Mouse (Mus musculus) MEL (cell line): ENCODE measurements around the gene 2010005H15Rik.

ENCODE experiments used
- CTCF ChIP-seq, 3 experiments: IDR thresholded peaks in 2 of 3; conservative IDR thresholded peaks in 1 of 3; 2 replicates each; pipeline ENCODE4 v1.5.1; 2011 to 2012; ENCODE audit warnings: low read length in 3 of 3, low read depth in 2 of 3, mild to moderate bottlenecking in 2 of 3, improper control_type of control experiment in 1 of 3, inconsistent platforms in 1 of 3, mixed read lengths in 1 of 3, moderate library complexity in 1 of 3; ENCODE audit not compliant: control insufficient read depth in 1 of 3, insufficient read depth in 1 of 3, poor library complexity in 1 of 3, severe bottlenecking in 1 of 3
- EP300 ChIP-seq, 2 experiments: IDR thresholded peaks; 2 replicates each; pipeline ENCODE4 v1.6.1; 2011; ENCODE audit warnings: improper control_type of control experiment in 2 of 2, low read length in 2 of 2, low read depth in 1 of 2, mild to moderate bottlenecking in 1 of 2
- MYC ChIP-seq: IDR thresholded peaks from 2 replicates; pipeline ENCODE4 v1.6.1; 2011; ENCODE audit warnings: low read depth, mild to moderate bottlenecking, low read length, improper control_type of control experiment, moderate library complexity
- POLR2A ChIP-seq, 2 experiments: IDR thresholded peaks; 2 replicates each; pipeline ENCODE4 v1.6.1; 2011 to 2012; ENCODE audit warnings: low read length in 2 of 2, mild to moderate bottlenecking in 2 of 2, control low read depth in 1 of 2, improper control_type of control experiment in 1 of 2, low read depth in 1 of 2, moderate library complexity in 1 of 2; ENCODE audit not compliant: control insufficient read depth in 1 of 2, insufficient read depth in 1 of 2, poor library complexity in 1 of 2

- TF ChIP-seq CTCF (IDR thresholded peaks at IDR 0.05 in 2 of 3, conservative IDR thresholded peaks at IDR 0.05 in 1 of 3; ENCODE audit: control insufficient read depth in 1 of 3, insufficient read depth in 1 of 3, low read depth in 2 of 3, low read length in 3 of 3, poor library complexity in 1 of 3, severe bottlenecking in 1 of 3) (no peak), EP300 (IDR thresholded peaks at IDR 0.05; ENCODE audit: low read depth in 1 of 2, low read length in 2 of 2) (no peak), MYC (no peak), POLR2A (IDR thresholded peaks at IDR 0.05; ENCODE audit: control insufficient read depth in 1 of 2, insufficient read depth in 1 of 2, low read depth in 1 of 2, low read length in 2 of 2, poor library complexity in 1 of 2) (no peak)
These were observed 22.0 kb upstream of the 2010005H15Rik start for GRCm38 (mm10) chr16:36199226-36199625.
